Mouse (Mus musculus) embryonic facial prominence, embryonic 10.5 days (tissue): ENCODE data around the gene Olfr1361. TPM values are rescaled to one million over a fixed set of nuclear protein-coding genes. Genes with fewer than 3 reads are reported as not detected.

ENCODE experiments used
- DNase-seq: peaks from one replicate; pipeline ENCODE4 v3.0.0-alpha.2; 2017; ENCODE audit warnings: low spot score
- H3K27ac ChIP-seq: fragments of 300-500 bp; sonication (generic); replicated peaks from 2 replicates; pipeline ENCODE4 v1.5.1; 2016; ENCODE audit warnings: mild to moderate bottlenecking
- H3K27me3 ChIP-seq: fragments of 300-500 bp; sonication (generic); replicated peaks from 2 replicates; pipeline ENCODE4 v1.6.1; 2016; ENCODE audit warnings: low read depth, mild to moderate bottlenecking; ENCODE audit not compliant: poor library complexity, severe bottlenecking
- H3K36me3 ChIP-seq: fragments of 300-500 bp; sonication (generic); replicated peaks from 2 replicates; pipeline ENCODE4 v1.6.1; 2016; ENCODE audit warnings: mild to moderate bottlenecking, moderate library complexity
- H3K4me1 ChIP-seq: fragments of 300-500 bp; sonication (generic); 2 replicates; pipeline ENCODE4 v1.6.1; 2016
- H3K4me3 ChIP-seq: fragments of 300-500 bp; sonication (generic); 2 replicates; pipeline ENCODE4 v1.5.1; 2016; ENCODE audit warnings: mild to moderate bottlenecking, moderate library complexity
- H3K9me3 ChIP-seq: fragments of 300-500 bp; sonication (generic); 2 replicates; pipeline ENCODE4 v1.6.1; 2016; ENCODE audit warnings: mild to moderate bottlenecking
- WGBS: fragments of 180-500 bp; shearing (Covaris S2); methylation state at CpG from one replicate; pipeline ENCODE4 v1.1.7; 2016; 5-methylcytosine and 5-hydroxymethylcytosine counted together
- polyA plus RNA-seq: library from polyadenylated mRNA; unstranded; fragments of >200 nt; fragmentation: Nextera tagmentation; extraction: Ambion mirVana; gene quantifications from 2 replicates; pipeline ENCODE4 v1.2.1, GENCODE M21; 2016

The Olfr1361 gene
- not detected in 2 replicates for polyA plus RNA-seq

- Histone ChIP-seq H3K36me3 (no peaks in the 10 kb centered on the region), H3K27me3 (no peaks in the 10 kb centered on the region), H3K4me3 (no peak within 1 kb of the TSS), H3K27ac (no peak within 1 kb of the TSS), H3K4me1 (no peaks in the 10 kb centered on the region), H3K9me3 (no peaks in the 10 kb centered on the region)
- 63% methylated on average over 2 of the region's 2 CpGs for WGBS
- no peak for DNase-seq
Observed at GRCm38 (mm10) chr13:21663286-21663685, at the start of gene Olfr1361. Olfr1361 (minus strand) TSS chr13:21663386.

GRCm38 (mm10) chr13:21711698-21712097 lies 48.5 kb upstream of the Olfr1361 start:
- Histone ChIP-seq H3K27ac (no peak overlapping the region), H3K4me1 (peaks cover 14% of the 10 kb centered on the region), H3K4me3 (peak overlapping the region; percentile 71), H3K27me3 (no peaks in the 10 kb centered on the region), H3K36me3 (no peaks in the 10 kb centered on the region), H3K9me3 (no peaks in the 10 kb centered on the region)
- 35% methylated on average over 4 of the region's 4 CpGs for WGBS
- no peak for DNase-seq

- Histone ChIP-seq H3K36me3 (no peaks in the 10 kb centered on the region), H3K4me3 (peak overlapping the region; percentile 71), H3K27ac (peak overlapping the region; percentile 66), H3K4me1 (peaks cover 14% of the 10 kb centered on the region), H3K9me3 (no peaks in the 10 kb centered on the region), H3K27me3 (no peaks in the 10 kb centered on the region)
- WGBS = 3% methylated on average over 22 of the region's 22 CpGs
- DNase-seq = peak; percentile 75
Observed at GRCm38 (mm10) chr13:21710821-21711525, 47.8 kb upstream of the Olfr1361 start.

GRCm38 (mm10) chr13:21710031-21710711 lies 47.0 kb upstream of the Olfr1361 start:
- under 1% methylated on average over 32 of the region's 32 CpGs for WGBS
- Histone ChIP-seq H3K36me3 (no peaks in the 10 kb centered on the region), H3K27me3 (no peaks in the 10 kb centered on the region), H3K27ac (peak overlapping the region; percentile 86), H3K9me3 (no peaks in the 10 kb centered on the region), H3K4me3 (peak overlapping the region; percentile 71), H3K4me1 (peaks cover 10% of the 10 kb centered on the region)
- peak; percentile 89 for DNase-seq

GRCm38 (mm10) chr13:21706669-21707068 lies 43.5 kb upstream of the Olfr1361 start:
- no peak for DNase-seq
- Histone ChIP-seq H3K27me3 (no peaks in the 10 kb centered on the region), H3K36me3 (no peaks in the 10 kb centered on the region), H3K27ac (no peak overlapping the region), H3K4me1 (peaks cover 4% of the 10 kb centered on the region; the same call in 1 of the 2 replicates), H3K9me3 (no peaks in the 10 kb centered on the region), H3K4me3 (no peak overlapping the region)
- WGBS = 74% methylated on average over 4 of the region's 4 CpGs

GRCm38 (mm10) chr13:21697811-21698210 lies 34.6 kb upstream of the Olfr1361 start, which contains the start of gene Olfr1359:
Olfr1359 (plus strand) TSS chr13:21698111.
- no peaks in the 10 kb centered on the region for H3K27me3 ChIP-seq
- DNase-seq = no peak
- H3K27ac ChIP-seq = no peak within 1 kb of the TSS
- H3K4me1 ChIP-seq = no peaks in the 10 kb centered on the region
- H3K4me3 ChIP-seq = no peak within 1 kb of the TSS
- no peaks in the 10 kb centered on the region for H3K9me3 ChIP-seq
- no peaks in the 10 kb centered on the region for H3K36me3 ChIP-seq

- no peak for DNase-seq
Observed at GRCm38 (mm10) chr13:21677305-21677704, 14.1 kb upstream of the Olfr1361 start, which contains the start of gene Olfr1360. Olfr1360 (minus strand) TSS chr13:21677405.

GRCm38 (mm10) chr13:21642418-21642817 lies 20.8 kb downstream of the Olfr1361 start, which contains the start of gene Olfr11:
Olfr11 (minus strand) TSS chr13:21642518.
- Histone ChIP-seq H3K36me3 (no peaks in the 10 kb centered on the region), H3K4me3 (no peak within 1 kb of the TSS), H3K27ac (no peak within 1 kb of the TSS), H3K4me1 (no peaks in the 10 kb centered on the region), H3K27me3 (no peaks in the 10 kb centered on the region), H3K9me3 (no peaks in the 10 kb centered on the region)
- 86% methylated on average over 2 of the region's 2 CpGs for WGBS
- DNase-seq = no peak

More at GRCm38 (mm10) chr13:21677305-21677704, 14.1 kb upstream of the Olfr1361 start, which contains the start of gene Olfr1360:
- Histone ChIP-seq H3K27ac (no peak within 1 kb of the TSS), H3K4me1 (no peaks in the 10 kb centered on the region), H3K36me3 (no peaks in the 10 kb centered on the region), H3K27me3 (no peaks in the 10 kb centered on the region), H3K9me3 (no peaks in the 10 kb centered on the region), H3K4me3 (no peak within 1 kb of the TSS)
- WGBS = 82% methylated on average over 2 of the region's 2 CpGs

GRCm38 (mm10) chr13:21613922-21614321 lies 49.3 kb downstream of the Olfr1361 start, which contains the start of gene Olfr1362:
Olfr1362 (minus strand) TSS chr13:21614022.
- no peak for DNase-seq
- Histone ChIP-seq H3K9me3 (no peaks in the 10 kb centered on the region), H3K4me3 (no peak within 1 kb of the TSS), H3K27ac (no peak within 1 kb of the TSS), H3K36me3 (no peaks in the 10 kb centered on the region), H3K27me3 (no peaks in the 10 kb centered on the region), H3K4me1 (no peaks in the 10 kb centered on the region)

Other genes starting within 250 kb of the Olfr1361 start
- gene Pgbd1, start 222.3 kb downstream of the Olfr1361 start, polyA plus RNA-seq = 4.2 and 4.9 TPM in 2 replicates
- gene Zscan26, start 209.7 kb downstream of the Olfr1361 start, polyA plus RNA-seq = 29.4 and 29.9 TPM in 2 replicates
- gene Nkapl, start 194.9 kb downstream of the Olfr1361 start, polyA plus RNA-seq = 1.3 and 2.0 TPM in 2 replicates
- gene Zkscan4, start 184.5 kb downstream of the Olfr1361 start, polyA plus RNA-seq = 3.0 and 3.5 TPM in 2 replicates
- gene Gm10065, start 183.9 kb downstream of the Olfr1361 start, polyA plus RNA-seq = not detected in 2 replicates
- gene AK157302, start 168.2 kb downstream of the Olfr1361 start, polyA plus RNA-seq = 0.63 TPM in 1 of 2 replicates, not detected in the other
- gene Gm11273, start 162.0 kb downstream of the Olfr1361 start, polyA plus RNA-seq = 4.3 and 5.3 TPM in 2 replicates
- gene Zkscan8, start 132.3 kb downstream of the Olfr1361 start, polyA plus RNA-seq = 7.6 and 7.8 TPM in 2 replicates
- gene Olfr1366, start 120.6 kb downstream of the Olfr1361 start, polyA plus RNA-seq = 0.11 and 0.21 TPM in 2 replicates
- not detected in 2 replicates for gene Olfr1535, start 103.5 kb downstream of the Olfr1361 start, polyA plus RNA-seq
- gene Olfr1364, start 81.6 kb downstream of the Olfr1361 start, polyA plus RNA-seq = not detected in 2 replicates
- not detected in 2 replicates for gene Olfr1362, start 49.4 kb downstream of the Olfr1361 start, polyA plus RNA-seq
- not detected in 2 replicates for gene Olfr11, start 20.9 kb downstream of the Olfr1361 start, polyA plus RNA-seq
- not detected in 2 replicates for gene Olfr1360, start 14.0 kb upstream of the Olfr1361 start, polyA plus RNA-seq
- gene Olfr1359, start 34.7 kb upstream of the Olfr1361 start, polyA plus RNA-seq = not detected in 2 replicates
- 1.6 and 3.1 TPM in 2 replicates for gene Hist1h2bl, start 52.8 kb upstream of the Olfr1361 start, polyA plus RNA-seq
- 30.5 and 32.2 TPM in 2 replicates for gene Hist1h2ai, start 53.0 kb upstream of the Olfr1361 start, polyA plus RNA-seq
- gene Hist1h3h, start 54.3 kb upstream of the Olfr1361 start, polyA plus RNA-seq = 10.7 and 12.8 TPM in 2 replicates
- 5.7 and 6.0 TPM in 2 replicates for gene Hist1h2bm, start 58.7 kb upstream of the Olfr1361 start, polyA plus RNA-seq
- 0.93 and 1.3 TPM in 2 replicates for gene Hist1h4j, start 71.7 kb upstream of the Olfr1361 start, polyA plus RNA-seq
- gene Hist1h4k, start 87.1 kb upstream of the Olfr1361 start, polyA plus RNA-seq = 3.9 and 7.1 TPM in 2 replicates
- 18.6 and 21.7 TPM in 2 replicates for gene Hist1h2ak, start 90.4 kb upstream of the Olfr1361 start, polyA plus RNA-seq
- 3.6 and 4.0 TPM in 2 replicates for gene Hist1h2bn, start 90.7 kb upstream of the Olfr1361 start, polyA plus RNA-seq
- 34.8 and 36.2 TPM in 2 replicates for gene Hist1h1b, start 117.2 kb upstream of the Olfr1361 start, polyA plus RNA-seq
- gene Hist1h3i, start 120.0 kb upstream of the Olfr1361 start, polyA plus RNA-seq = 102 and 103 TPM in 2 replicates
- 10.9 and 18.0 TPM in 2 replicates for gene Hist1h2an, start 123.8 kb upstream of the Olfr1361 start, polyA plus RNA-seq
- 3.1 and 3.2 TPM in 2 replicates for gene Hist1h2bp, start 124.1 kb upstream of the Olfr1361 start, polyA plus RNA-seq
- 21.7 and 23.9 TPM in 2 replicates for gene Hist1h2bq, start 146.8 kb upstream of the Olfr1361 start, polyA plus RNA-seq
- gene Hist1h2ao, start 147.1 kb upstream of the Olfr1361 start, polyA plus RNA-seq = not detected in 2 replicates
- not detected in 2 replicates for gene Hist1h4m, start 148.4 kb upstream of the Olfr1361 start, polyA plus RNA-seq
- 9.3 and 10.5 TPM in 2 replicates for gene Hist1h4n, start 168.8 kb upstream of the Olfr1361 start, polyA plus RNA-seq
- gene Hist1h2ap, start 170.1 kb upstream of the Olfr1361 start, polyA plus RNA-seq = 6,093 and 6,114 TPM in 2 replicates
- gene Hist1h2br, start 170.4 kb upstream of the Olfr1361 start, polyA plus RNA-seq = 21.7 and 24.2 TPM in 2 replicates